Mouse (Mus musculus): Measurements from ENCODE around the gene Unc13b.

The Unc13b gene

GRCm38 (mm10) chr4:43058753-43059654 lies at the start of gene Unc13b:
TSS of gene Unc13b (plus strand) at chr4:43058953.
- DNase-seq (ENCODE audit: low spot score in 2 of 2), result peak; percentile 22 to 70

DNA sequence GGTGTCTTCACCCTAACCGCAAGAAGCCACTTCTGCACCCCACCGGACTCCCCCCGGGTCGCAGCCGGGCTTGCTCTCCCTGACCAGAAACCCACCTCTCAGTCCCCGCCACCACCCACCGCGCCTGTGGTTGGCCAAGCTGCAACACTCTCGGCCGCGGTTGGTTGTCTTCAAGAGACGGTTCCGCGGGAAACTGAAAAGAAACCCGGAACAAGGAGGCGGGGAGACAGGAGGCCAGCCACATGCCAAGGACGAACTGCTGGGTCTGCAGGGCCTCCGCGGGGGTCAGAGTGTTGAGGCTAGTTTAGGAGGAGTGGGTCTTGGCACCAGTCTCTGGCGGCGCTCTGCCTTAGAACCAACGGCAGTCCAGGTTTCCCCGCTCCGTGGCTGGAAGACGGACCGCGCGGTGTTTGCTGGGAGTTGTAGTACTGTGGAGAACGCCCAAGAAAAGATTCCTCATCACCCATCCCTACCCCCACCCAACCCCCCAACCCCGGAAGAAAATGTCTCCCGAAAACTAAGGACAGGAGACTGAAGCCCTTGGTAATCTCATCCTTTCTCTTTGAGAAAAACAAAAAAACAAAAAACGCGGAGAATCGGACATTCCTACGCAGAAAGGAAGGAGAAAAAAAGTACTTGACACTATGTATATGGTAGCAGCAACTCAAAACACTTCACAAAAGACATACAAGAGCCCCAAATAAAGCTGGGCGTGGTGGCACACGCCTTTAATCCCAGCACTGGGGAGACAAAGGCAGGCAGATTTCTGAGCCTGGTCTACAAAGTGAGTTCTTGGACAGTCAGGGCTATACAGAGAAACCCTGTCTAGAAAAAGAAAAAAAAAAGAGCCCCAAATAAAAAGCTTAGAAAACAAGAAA lies 48.4 kb upstream of the Unc13b start, which contains the start of gene Fancg:
TSS of gene Fancg (minus strand) at position 346 of the 878 bp plus-strand sequence.
- DNase-seq (ENCODE audit: low spot score in 2 of 2), result peak; percentile 56 to 57

GRCm38 (mm10) chr4:43012091-43012490 lies 46.7 kb upstream of the Unc13b start:
- no peak for DNase-seq (ENCODE audit: low spot score in 2 of 2)

- no peak for DNase-seq (ENCODE audit: low spot score in 2 of 2)
Observed at GRCm38 (mm10) chr4:43018156-43018555, 40.6 kb upstream of the Unc13b start.

- no peak for DNase-seq (ENCODE audit: low spot score in 2 of 2)
Observed at GRCm38 (mm10) chr4:43019176-43019575, 39.6 kb upstream of the Unc13b start.

DNA sequence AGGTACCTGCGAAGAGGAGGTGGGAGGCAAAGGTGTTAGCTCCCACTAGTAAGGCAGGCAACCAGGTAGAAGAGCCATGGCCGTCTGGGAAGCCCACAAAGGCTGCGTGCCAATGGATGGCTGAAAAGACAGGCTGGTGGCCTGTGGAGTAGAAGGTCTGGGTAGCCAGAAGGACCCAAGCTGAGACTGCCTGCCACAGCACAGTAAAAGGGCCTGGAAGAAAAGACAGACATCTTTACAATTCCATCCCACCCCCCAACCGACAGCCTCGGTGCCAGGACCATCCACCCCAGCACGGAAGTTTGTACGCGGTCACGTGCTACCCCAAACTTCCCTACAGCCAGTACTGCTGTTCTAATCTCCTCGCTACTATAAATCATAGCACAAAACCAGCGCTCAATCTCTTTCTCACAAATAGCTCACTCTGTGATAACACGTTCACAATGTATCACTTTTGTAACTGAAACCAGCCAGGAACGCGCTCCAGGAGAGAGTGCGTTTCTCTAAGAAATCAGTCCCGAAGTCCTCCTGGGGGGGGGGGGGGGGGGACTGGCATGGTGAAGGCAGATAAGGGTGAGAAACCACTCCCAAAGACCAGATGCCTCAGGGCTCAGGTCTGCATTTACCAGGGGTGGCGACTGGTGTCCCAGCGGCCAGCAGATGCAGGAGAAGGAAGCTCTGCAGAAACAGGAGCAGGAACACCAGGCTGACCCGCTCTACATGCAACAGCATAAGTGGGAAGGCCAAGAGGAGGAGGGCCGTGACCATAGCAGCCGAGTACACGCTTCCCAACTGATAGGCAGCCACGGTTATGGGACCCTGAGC lies 38.9 kb upstream of the Unc13b start:
- DNase-seq (ENCODE audit: low spot score in 2 of 2), result no peak

DNA sequence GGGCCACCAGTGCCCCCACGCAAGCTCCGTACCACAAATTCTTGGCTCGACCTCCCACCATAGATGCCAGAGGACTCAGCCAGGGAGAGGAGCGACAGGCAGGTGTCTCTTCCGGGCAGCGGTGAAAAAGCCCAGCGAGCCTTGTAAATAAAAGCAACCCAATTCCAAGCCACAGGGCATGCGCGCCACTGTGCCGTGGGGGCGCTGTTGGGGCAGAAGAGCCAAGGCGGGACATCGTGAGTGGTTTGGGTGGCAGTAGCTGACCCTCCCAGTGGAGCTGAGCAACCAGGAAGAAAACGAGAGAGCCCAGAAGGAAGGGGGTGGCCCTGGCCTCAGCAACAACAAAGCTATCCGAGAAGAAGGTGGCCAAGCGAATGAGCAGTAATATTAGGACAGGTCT lies 37.9 kb upstream of the Unc13b start:
- no peak for DNase-seq (ENCODE audit: low spot score in 2 of 2)

- DNase-seq (ENCODE audit: low spot score in 2 of 2), result no peak
Observed at GRCm38 (mm10) chr4:43021341-43021740, 37.4 kb upstream of the Unc13b start.

GRCm38 (mm10) chr4:43024673-43025072 lies 34.1 kb upstream of the Unc13b start:
- DNase-seq (ENCODE audit: low spot score in 2 of 2), result no peak

GRCm38 (mm10) chr4:43025084-43025960 lies 33.4 kb upstream of the Unc13b start, which contains the start of gene Pigo:
TSS of gene Pigo (minus strand) at chr4:43025819.
- peak; percentile 88 to 93 for DNase-seq (ENCODE audit: low spot score in 2 of 2)

DNA sequence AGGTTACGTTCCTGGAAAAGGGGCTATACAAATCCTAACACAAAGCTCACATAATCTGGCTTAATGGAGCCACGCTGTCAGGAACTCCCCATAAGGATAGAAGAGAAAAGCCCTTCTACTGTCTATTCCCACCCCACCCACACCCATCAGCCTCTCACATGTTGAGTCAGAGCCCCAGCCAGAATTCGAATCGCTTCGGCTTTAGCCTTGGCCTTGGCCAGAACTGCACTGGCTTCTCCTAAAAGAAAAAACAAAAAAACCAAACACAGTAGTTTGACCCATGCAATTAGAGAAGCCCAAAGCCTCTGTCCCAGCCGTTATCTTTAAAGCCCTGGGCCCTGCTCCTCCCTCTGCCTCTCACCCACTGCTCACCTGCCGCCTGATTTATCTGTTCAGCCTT lies 29.6 kb upstream of the Unc13b start:
- DNase-seq (ENCODE audit: low spot score in 2 of 2), result no peak

DNA sequence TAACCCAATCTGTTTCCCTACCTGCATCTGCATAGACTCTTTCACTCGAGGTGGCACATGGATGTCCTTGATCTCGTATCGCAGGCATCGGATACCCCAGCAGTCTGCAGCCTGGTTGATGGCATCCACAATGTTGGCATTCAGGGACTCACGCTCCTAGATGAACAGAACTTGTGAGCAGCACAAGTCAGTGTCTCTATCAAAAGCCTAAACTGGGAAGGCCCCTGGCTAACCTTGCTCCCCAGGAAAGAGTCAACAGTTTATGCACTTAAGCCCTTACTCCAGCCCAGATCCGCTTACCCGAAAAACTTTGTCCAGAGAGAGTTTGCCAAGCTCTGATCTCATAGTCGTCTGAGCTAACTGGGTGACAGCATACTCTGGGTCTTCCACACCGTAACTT lies 29.0 kb upstream of the Unc13b start:
- DNase-seq (ENCODE audit: low spot score in 2 of 2), result no peak

DNA sequence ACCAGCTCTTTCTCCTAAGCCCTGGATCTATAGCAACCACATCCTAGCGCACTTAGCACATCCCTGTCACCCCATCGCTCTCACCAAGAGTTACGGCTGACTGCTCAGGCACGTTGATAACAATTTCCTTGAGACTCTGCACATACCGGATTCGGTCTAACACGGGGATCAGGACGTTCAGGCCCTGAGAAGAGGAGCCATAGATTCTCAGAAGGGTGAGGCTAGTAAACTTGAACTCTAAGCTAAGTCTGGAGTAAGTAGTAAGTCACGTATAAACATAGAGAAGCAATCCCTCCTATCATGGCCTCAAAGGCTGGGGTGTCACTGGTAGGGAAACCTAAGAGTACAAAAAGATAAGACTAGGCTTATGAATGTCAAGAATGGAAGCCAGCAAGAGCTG lies 28.4 kb upstream of the Unc13b start:
- DNase-seq (ENCODE audit: low spot score in 2 of 2), result no peak

DNA sequence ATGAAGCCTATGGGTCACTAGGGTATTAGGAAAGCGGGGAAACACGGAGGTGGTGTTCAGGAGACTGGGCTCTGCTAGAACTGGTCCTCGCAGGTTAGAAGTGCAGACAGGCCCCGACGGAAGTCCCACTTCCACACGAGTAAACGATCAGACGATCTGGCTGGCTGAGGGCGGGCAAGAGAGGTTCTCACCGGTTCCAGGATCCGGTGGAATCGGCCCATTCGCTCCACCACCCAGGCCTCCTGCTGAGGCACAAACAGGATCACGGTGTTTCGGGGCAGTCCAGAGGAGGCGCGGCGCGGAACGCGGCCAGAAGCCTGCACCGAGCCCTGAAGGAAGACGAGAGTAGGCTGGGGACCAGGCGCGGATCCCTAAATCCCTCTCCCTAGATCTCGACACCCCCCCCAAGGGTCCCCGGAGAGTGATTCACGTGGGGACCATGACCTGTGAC lies 27.9 kb upstream of the Unc13b start:
- no peak for DNase-seq (ENCODE audit: low spot score in 2 of 2)

- DNase-seq (ENCODE audit: low spot score in 2 of 2), result peak; percentile 81 to 88
Observed at GRCm38 (mm10) chr4:43031237-43031995, 27.3 kb upstream of the Unc13b start, which contains the start of gene Stoml2. TSS of gene Stoml2 (minus strand) at chr4:43031710.

DNA sequence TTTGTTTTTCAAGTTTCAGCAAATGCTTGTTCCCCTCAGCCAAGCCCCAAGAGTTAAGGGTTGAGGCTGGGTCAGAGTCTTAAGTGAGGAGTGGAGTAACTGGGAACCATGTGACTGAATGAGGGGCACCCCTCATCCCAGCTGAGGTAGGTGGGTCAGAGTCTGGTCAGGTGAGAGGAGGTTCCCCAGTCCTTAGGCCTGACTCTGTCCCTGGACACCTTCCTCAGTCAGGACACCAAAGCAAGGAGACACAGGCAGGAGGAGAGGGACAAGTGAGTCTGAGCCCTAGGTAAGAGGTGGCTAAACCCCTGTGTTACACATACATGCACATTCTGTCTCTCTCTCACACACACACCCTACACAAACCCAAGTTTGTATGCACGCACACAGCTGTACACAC lies 26.3 kb upstream of the Unc13b start:
- no peak for DNase-seq (ENCODE audit: low spot score in 2 of 2)

DNA sequence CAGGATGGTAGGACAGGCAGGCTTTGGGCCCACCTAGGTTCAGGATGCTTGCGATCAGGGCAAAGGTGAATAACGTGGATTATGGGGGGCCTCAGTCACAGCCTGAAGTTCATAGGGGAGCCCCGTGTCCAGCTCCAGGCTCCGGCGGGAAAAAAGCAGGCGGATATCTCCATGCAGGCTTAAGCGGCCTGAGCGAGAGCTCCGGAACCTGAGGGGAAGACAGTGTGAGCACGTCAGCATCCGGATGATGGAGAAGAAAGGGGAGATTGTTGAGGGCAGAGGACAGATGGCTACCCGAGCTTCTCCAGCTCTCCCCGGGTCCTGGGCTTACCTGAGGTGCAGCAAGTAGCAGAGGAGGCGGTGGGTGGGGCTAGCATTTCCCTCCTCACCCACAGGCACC lies 25.3 kb upstream of the Unc13b start:
- no peak for DNase-seq (ENCODE audit: low spot score in 2 of 2)

DNA sequence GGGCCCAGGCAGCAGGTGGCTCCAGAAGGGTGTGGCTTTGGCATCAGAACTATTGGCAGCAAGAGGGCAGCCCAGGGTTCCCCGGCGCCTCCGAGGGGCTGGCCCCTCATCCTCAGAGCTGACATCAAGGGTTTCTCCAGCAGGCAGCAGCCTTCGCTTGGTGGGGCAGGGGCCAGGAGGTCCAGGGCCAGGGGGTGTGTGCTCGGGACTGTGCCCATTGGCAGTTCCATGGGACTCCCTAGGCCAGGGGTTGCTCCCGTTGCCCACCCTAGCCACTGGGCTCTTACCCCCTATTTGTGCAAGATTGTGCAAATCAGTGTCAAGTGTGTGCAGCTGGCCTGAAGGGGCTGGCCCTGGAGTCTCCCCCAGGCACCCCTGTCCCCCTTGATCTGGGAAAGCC lies 22.9 kb upstream of the Unc13b start:
- no peak for DNase-seq (ENCODE audit: low spot score in 2 of 2)

- DNase-seq (ENCODE audit: low spot score in 2 of 2), result no peak
Observed at GRCm38 (mm10) chr4:43036356-43036755, 22.4 kb upstream of the Unc13b start.
